Mouse (Mus musculus): Measurements from ENCODE around the gene Nptx1. TPM values are rescaled to one million over a fixed set of nuclear protein-coding genes. Genes with fewer than 3 reads are reported as not detected.
A peak's percentile ranks its signal among the peaks of the same experiment; 100 is the strongest.

Nptx1 gene
- total RNA-seq, 2 experiments from 2014 or later = 182 to 222 TPM

DNA sequence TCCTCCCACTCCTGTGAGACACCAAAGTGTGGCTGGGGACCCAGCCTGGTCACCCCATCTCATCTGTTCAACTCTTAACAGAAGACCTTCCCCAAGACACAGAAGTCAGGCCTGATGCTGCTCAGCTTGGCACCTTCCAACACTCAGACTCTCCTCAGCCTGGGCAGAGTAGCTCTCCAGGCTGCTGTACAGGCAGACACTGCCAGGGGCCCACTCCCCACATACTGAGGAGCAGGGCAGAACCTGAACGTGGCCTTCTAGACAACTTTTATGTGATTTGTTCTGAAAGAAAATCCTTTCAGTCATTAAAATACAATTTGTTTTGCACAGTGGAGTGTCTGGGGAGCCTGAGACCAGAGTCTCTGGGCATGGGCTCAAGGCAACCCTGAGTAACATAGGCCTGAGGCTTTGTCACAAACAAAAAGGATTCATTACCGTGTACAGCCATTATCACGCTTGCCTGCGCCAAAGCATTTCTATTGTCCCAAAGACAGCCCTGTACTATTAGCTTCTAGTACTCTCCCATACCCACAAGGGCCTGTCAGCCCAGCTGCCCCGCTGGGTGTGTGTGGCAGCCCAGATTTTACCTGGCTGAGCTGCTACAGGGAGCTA, 38.3 kb downstream of the Nptx1 start:
- intact Hi-C loops (cut with DNase I) = loop anchor here (5.0 kb wide), 1 partner anchor 38 kb away; the partner anchor contains the start of gene Nptx1
- DNase-seq (ENCODE audit: low spot score in 2 of 2) = no peak

DNA sequence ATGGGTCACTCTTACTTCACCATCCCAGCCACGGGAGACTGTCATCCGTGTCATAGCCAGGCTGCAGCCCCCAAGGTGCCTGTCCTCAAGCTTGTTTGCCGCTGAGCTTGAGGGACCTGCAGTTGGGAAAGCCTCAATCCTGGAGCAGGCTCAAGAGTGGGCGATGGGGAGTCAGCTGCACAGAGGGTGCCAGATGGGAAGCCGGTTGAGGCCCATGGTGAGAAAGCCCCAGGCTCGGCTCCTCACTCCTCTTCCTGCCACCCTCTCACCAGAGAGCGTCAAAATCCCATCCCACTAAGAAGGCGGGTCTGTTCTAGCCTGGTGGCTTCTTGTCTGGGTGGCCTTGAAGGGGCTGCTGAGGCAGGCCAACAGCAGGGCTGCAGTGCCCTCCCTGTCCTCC, 39.8 kb downstream of the Nptx1 start:
- peak; percentile 66 to 94 for DNase-seq (ENCODE audit: low spot score in 2 of 2)
- intact Hi-C loops (cut with DNase I) = loop anchor here (5.0 kb wide), 1 partner anchor 40 kb away; the partner anchor contains the start of gene Nptx1

DNA sequence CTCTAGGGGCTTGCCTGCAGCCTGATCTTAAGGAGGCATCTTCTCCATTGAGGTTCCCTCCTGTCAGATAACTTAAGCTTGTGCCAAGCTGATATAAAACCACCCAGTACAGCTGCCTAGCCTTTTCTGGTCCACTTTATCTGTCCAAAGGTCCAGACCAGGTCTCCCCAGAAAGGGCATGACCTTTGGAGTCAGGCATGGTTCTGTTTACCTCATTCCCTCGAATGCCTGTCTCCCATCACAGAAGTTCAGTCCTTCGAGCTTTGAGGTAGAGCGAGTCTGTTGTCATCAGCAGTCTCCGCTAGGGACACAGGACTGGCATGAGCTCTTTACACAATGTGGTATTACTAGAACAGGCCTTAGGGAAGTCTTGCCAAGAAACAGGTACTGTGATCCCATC, 41.2 kb downstream of the Nptx1 start:
- no peak for DNase-seq (ENCODE audit: low spot score in 2 of 2)
- intact Hi-C loops (cut with DNase I) = loop anchor here (5.0 kb wide), 1 partner anchor 41 kb away; the partner anchor contains the start of gene Nptx1

DNA sequence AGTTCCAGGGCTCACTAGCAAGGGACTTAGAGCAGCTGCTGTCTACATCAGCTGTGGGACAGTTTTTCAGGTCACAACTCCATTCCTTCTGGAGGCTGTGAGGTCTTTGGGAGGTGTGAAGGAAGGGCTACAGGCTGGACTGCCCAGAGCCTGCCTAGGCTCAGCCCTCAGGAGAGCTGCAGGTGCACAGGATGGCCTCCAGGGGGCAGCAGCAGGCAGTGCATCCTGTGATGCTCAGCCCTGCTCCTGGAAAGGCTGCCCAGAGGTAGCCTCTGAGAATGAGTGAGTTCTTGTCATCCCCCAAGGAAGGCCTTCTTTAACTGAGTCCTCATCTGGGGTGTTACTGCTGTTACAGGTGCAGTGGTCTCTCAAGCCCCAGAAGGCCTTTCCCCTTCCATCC, 43.9 kb downstream of the Nptx1 start:
- intact Hi-C loops (cut with DNase I) = loop anchor here (1.0 kb wide), 2 partner anchors 116 to 402 kb away; no protein-coding TSS in a partner anchor
- peak; percentile 78 for DNase-seq (ENCODE audit: low spot score in 2 of 2)

DNA sequence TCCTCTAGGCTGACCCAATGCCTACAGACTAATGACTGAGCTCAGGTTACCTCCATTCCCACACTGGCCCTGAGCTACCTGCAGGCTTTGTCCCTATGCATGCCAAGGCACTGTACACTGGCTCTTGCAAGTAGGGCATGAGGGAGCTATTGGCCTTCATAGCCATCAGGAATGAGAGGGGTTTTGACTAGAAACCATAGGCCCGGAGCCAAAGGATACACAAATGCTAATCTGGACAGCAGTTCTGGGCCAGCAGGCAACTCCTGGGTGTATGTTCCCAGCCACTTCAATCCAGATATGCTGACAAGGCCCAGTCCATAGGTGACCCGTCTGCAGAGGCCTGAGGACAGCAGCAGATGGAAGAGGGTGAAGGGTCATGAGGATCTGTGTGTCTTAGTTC, 47.5 kb downstream of the Nptx1 start:
- no peak for DNase-seq (ENCODE audit: low spot score in 2 of 2)
- intact Hi-C loops (cut with DNase I) = no loop called here

DNA sequence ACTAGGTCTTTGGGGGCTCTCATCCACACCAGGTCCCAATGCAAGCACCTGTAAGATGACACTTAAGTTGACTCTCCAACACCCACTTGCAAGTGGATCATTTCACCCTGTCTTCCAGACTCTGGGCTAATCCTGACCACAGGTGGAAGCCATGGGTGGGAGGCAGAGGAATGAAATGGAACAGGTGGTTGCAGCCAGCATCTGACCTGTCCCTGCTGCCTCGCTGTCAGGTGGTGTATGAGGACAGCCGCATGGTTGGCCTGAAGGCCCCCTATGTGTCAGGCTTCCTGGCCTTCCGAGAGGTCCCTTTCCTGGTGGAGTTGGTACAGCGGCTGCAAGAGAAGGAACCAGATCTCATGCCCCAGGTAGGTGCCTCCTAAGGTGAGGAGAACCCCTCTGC, 48.3 kb downstream of the Nptx1 start:
- no peak for DNase-seq (ENCODE audit: low spot score in 2 of 2)
- intact Hi-C loops (cut with DNase I) = no loop called here

DNA sequence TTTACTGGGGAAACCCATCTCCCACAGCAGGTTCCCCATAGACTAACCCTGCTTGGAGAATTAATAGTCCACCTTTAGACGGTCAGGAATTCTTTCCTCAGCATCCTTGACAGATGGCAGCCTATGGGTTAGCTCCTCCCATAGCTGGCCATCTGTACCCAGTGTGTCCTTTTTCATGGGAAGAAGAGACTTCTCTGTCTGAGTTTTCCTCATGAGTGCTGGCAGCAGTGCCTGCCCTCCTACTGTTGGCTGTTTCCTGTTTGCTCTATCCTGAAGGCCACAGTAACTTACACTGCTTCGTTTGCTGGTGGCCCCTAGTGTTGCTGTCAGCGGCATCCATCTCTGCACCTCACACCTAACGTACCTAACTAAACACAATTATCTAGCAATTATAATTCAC, 50.1 kb downstream of the Nptx1 start:
- intact Hi-C loops (cut with DNase I) = no loop called here
- DNase-seq (ENCODE audit: low spot score in 2 of 2) = no peak

DNA sequence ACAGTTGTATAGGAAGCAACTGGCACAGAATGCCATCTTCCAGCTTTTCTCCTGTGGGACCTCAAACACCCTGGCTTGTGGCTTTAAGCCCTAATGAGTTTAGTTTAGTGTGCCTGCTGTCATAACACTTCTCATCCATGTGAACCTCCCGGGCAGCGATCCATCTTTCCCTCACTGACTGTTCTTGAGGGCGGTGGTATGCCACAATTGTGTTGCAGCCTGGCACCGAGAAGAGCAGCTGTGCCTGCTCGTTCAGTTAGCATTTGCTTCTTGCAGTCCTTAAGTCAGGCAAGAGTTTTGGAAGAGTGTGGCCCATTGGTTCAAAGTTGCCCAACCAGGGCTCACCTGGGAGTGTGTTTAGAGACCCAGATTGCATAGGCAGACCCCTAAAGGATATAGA, 51.4 kb downstream of the Nptx1 start:
- DNase-seq (ENCODE audit: low spot score in 2 of 2) = no peak
- intact Hi-C loops (cut with DNase I) = no loop called here

DNA sequence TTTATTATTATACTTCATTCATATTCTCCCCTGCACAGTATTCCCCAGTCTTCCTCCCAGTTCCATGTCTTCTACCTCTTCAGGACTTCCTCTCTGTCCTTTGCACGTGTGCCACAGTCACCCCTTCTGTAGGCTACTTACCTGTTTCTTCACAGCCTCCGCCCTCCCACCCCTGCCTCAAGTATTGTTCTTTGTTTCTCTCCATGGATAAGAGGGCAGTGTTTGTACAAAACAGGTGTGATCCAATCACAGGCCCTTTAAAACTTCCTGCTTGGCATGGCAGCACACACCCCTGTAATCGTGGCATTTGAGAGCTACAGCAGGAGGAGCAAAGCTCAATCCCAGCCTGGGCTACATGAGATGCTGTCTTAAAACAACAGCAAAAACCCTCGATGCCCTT, 54.0 kb downstream of the Nptx1 start:
- DNase-seq (ENCODE audit: low spot score in 2 of 2) = no peak
- intact Hi-C loops (cut with DNase I) = no loop called here

DNA sequence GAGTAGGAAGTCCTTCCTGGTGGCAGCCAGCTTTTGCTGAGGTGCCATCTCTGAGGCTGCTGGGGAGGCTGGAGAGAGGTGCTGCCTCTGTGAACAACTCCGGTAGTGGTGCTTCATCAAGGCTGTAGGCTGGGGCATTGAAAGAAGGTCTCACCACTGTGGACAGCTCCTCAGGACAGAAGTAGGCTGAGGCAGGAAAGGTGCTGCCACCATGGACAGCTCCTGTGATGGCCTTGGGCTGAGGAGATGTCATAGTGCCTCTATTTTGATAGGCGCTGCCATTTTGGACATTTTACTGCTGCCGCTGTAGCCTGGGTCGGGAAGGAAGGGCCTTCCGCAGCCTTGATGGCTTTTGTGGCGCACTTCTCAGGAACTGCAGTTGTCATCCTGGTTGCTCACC, 54.7 kb downstream of the Nptx1 start:
- DNase-seq (ENCODE audit: low spot score in 2 of 2) = no peak
- intact Hi-C loops (cut with DNase I) = no loop called here

DNA sequence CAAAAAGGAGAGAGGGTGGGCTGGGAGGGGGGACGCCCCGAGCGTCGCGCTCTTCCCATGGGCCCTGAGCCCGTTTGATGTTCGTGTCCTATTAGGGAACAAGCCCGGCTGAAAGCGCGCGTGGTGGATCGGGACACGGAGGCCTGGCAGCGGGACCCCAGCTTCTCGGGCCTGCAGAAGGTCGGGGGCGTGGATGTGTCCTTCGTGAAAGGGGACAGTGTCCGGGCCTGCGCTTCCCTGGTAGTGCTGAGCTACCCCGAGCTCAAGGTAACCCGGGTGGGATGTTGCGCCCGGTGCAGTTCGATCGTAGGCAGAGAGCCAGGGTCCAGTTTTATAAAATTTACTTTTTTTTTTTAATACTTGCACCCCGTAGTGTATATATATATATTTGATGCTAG, 55.9 kb downstream of the Nptx1 start:
- intact Hi-C loops (cut with DNase I) = loop anchor here (2.0 kb wide), 2 partner anchors 111 to 191 kb away; partner anchors contain the start of genes Eif4a3 and Rptor
- no peak for DNase-seq (ENCODE audit: low spot score in 2 of 2)

DNA sequence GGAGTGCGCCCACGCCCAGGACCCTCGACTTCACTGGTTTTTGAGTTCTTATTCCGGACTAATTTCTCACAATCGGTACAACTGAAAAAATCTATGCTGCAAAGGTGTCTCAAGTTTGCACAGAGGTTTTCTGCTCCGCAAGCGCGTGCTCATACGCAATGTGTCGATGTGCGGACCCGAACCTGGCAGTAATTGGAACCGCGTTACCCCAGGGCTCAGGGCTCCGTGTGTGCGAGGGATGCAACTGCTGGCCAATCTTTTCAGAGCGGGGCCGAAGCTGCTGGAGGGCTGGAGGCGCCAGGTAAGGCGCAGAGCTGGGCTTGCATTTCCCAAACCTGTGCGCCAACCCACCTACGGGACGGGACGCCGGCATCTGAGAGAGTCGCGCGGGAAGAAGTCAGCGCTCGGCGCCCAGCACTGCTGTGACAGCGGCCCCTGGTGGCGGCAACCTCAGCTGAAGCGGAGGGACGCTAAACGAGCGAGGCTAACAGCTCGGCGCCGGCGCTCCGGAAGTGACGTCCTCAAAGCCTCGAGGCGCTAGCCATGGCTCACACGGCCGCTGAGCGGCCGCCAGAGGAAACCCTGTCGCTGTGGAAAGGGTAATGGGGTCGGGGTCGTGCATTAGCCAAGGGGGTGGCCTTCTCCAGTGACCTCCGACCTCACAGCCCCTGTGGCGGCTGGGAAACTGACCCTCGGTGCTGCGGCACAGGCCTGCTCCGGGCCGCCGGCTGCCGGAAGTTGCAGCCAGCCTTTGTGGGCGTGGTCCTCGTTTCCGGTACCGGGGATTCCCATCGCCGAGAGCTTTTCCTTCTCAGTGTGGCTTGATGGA, 56.5 kb downstream of the Nptx1 start, which contains the start of gene Endov:
Gene Endov, plus strand, starts transcription at position 487 of the 829 bp plus-strand sequence.
- peak; percentile 98 to 100 for DNase-seq (ENCODE audit: low spot score in 2 of 2)
- intact Hi-C loops (cut with DNase I) = loop anchor here (2.0 kb wide), 2 partner anchors 112 to 190 kb away; partner anchors contain the start of genes Eif4a3 and Rptor

Other genes starting within 250 kb of the Nptx1 start
- gene Eif4a3, start 247.7 kb downstream of the Nptx1 start, total RNA-seq (2021) = 10 to 100 TPM; 72.1 to 79.0 TPM
- gene Card14, start 240.0 kb downstream of the Nptx1 start, total RNA-seq (2021) = under 1 TPM; 0.14 to 0.18 TPM
- 1 to 10 TPM; 3.9 to 4.4 TPM for gene Sgsh, start 192.2 kb downstream of the Nptx1 start, total RNA-seq (2021)
- gene Slc26a11, start 192.2 kb downstream of the Nptx1 start, total RNA-seq (2021) = 1 to 10 TPM; 4.5 TPM
- 1 to 10 TPM; 2.2 to 2.6 TPM for gene Rnf213, start 154.7 kb downstream of the Nptx1 start, total RNA-seq (2021)
- gene Endov, start 56.4 kb downstream of the Nptx1 start, total RNA-seq (2021) = 10 to 100 TPM; 21.9 to 31.1 TPM
- gene Rptor, start 55.2 kb upstream of the Nptx1 start, total RNA-seq (2021) = 10 to 100 TPM; 57.5 to 62.0 TPM

All from left cerebral cortex, postnatal 25 days (tissue).